In the genomic region with DNA sequence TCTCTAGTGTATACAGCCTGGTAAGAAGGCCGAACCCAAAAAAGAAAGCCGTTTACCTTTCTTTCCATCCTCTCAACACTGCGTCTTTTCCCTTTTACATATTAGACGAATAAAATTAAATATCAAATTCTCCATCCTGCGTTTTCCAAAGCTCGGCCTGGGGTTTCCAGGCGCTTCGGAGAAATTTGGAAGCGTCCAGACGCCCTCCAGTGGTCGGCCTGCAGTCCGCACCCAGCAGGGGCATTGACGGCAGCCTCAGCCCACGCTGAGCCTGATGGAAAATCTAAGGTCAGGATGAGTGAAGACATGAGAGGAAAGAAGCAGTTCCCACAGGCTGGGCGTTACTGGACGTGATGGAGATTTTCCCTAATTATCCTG, we compare ENCODE assay signal across 8 mouse cellular contexts. TPM values are rescaled to one million over a fixed set of nuclear protein-coding genes. Genes with fewer than 3 reads are reported as not detected.
A peak's percentile ranks its signal among the peaks of the same experiment; 100 is the strongest.
DNase-seq lines count a peak whose midpoint lies in the region; ATAC-seq lines count a peak whose summit lies in the region.

No protein-coding gene starts in this region.

- WGBS in intestine, embryonic 14.5 days, result under 1% methylated on average over 16 of the region's 16 CpGs

- H3K4me1 ChIP-seq in intestine, embryonic 14.5 days (replicated peaks; ENCODE audit: control insufficient read depth, insufficient read depth, low read length), result peaks cover 4% of the 10 kb centered on the region

- no peaks in the 10 kb centered on the region for H3K9me3 ChIP-seq in intestine, embryonic 14.5 days (ENCODE audit: control insufficient read depth, low read length)

- no peaks in the 10 kb centered on the region for H3K27me3 ChIP-seq in intestine, embryonic 14.5 days (replicated peaks; ENCODE audit: control insufficient read depth, insufficient read depth, low read length)

- H3K9ac ChIP-seq in intestine, embryonic 14.5 days (ENCODE audit: low read length), result peak overlapping the region; percentile 51

- no peaks in the 10 kb centered on the region for H3K36me3 ChIP-seq in intestine, embryonic 14.5 days (ENCODE audit: control insufficient read depth, insufficient read depth, low read length)

- no peak for ATAC-seq in intestine, embryonic 14.5 days (replicated peaks; ENCODE audit: low FRiP score, low TSS enrichment, low read depth)
- no peak for ATAC-seq in inflammation-experienced regulatory T-cells, adult 6 months

- DNase-seq in adrenal gland, adult 8-10 months, result peak; percentile 49
- DNase-seq in embryo, embryonic 11 days, result peak; percentile 92
- peak; percentile 44 to 63 for DNase-seq in gastrocnemius, postnatal 36 days
- peak; percentile 91 for DNase-seq in intestine, embryonic 14.5 days (ENCODE audit: low spot score)
- DNase-seq in left cerebral cortex, postnatal 4 days, result peak; percentile 87
- peak; percentile 91 for DNase-seq in mesoderm, embryonic 11.5 days (ENCODE audit: low read depth, low spot score)
- peak; percentile 86 for DNase-seq in right cerebral cortex, postnatal 4 days

- intact Hi-C loops in gastrocnemius, postnatal 36 days (cut with DNase I), result no loop called here
- intact Hi-C loops in left cerebral cortex, postnatal 4 days (cut with DNase I), result loop anchor here (5.0 to 10.0 kb wide), 2 partner anchors 229 to 327 kb away; no protein-coding TSS in a partner anchor

- H3K27ac ChIP-seq in intestine, embryonic 14.5 days (ENCODE audit: low read depth), result peak overlapping the region; percentile 87

- H3K4me3 ChIP-seq in intestine, embryonic 14.5 days (ENCODE audit: low read depth, low read length), result peak overlapping the region; percentile 88

- peak overlapping the region; percentile 95 for H3K4me2 ChIP-seq in intestine, embryonic 14.5 days (ENCODE audit: low read length)

RNA-seq across cellular contexts. Expression of gene Efna5, which starts 3.0 kb away (rescaled TPM):
- 10 to 100 TPM; 13.8 to 20.8 (median 16.9) TPM for total RNA-seq in adrenal gland, adult 8-10 months (2022)
- total RNA-seq in gastrocnemius, postnatal 36 days (2021), result under 1 TPM; 0.32 to 0.59 TPM
- polyA plus RNA-seq in intestine, embryonic 14.5 days (2014; fragmentation: Nextera tagmentation; extraction: Ambion mirVana), result 42.4 and 51.1 TPM in 2 replicates
- total RNA-seq in left cerebral cortex, postnatal 4 days (2021), result 10 to 100 TPM; 43.8 to 49.4 TPM
- polyA plus RNA-seq in inflammation-experienced regulatory T-cells, adult 6 months (2017; shearing (Covaris generic)), result under 1 TPM in 2 of 3 experiments, not detected in 1; 0.13 TPM

Comparison
In these comparisons a context has a peak if more than half of its experiments do, and no peak if none do; other contexts are left out.
1. RNA of gene Efna5, which starts 3.0 kb away (total RNA-seq): 43.8 to 49.4 TPM in left cerebral cortex, postnatal 4 days and 13.8 to 20.8 TPM in adrenal gland, adult 8-10 months; 0.32 to 0.59 TPM in gastrocnemius, postnatal 36 days; every median in the first group is over 4 times any median in the second.
2. Peak in every context shown above with its lines, with median percentiles within 50 percentile points of each other: DNase-seq.